Mouse (Mus musculus) layer of hippocampus, postnatal 14 days (tissue): Measurements from ENCODE around the gene Pde2a. TPM values are rescaled to one million over a fixed set of nuclear protein-coding genes. Genes with fewer than 3 reads are reported as not detected.

Source experiments
- DNase-seq, 2 experiments: peaks; one replicate each; pipeline ENCODE4 v3.0.0; 2021 to 2022; ENCODE audit warnings: low spot score in 2 of 2, mixed read lengths in 1 of 2
- long read RNA-seq, 2 experiments: library from polyadenylated mRNA; stranded (forward); transcript quantifications; one replicate each; pipeline ENCODE4 v2.0.0; 2021
- total RNA-seq, 2 experiments: library from RNA; stranded (reverse); gene quantifications; 2 replicates each; pipeline ENCODE4 v1.2.3; 2021

Gene Pde2a
- total RNA-seq, result 100 to 1,000 TPM; 239 to 248 TPM
- long read RNA-seq, experiment 1, full-length matches to known transcripts, result 77 of 117 reads
- long read RNA-seq, experiment 1, partial matches to known transcripts, result 22 of 117 reads
- long read RNA-seq, experiment 1, other reads (novel, unspliced or antisense), result 18 of 117 reads
- long read RNA-seq, experiment 2, full-length matches to known transcripts, result 65 of 137 reads
- long read RNA-seq, experiment 2, partial matches to known transcripts, result 56 of 137 reads
- long read RNA-seq, experiment 2, other reads (novel, unspliced or antisense), result 16 of 137 reads

DNA sequence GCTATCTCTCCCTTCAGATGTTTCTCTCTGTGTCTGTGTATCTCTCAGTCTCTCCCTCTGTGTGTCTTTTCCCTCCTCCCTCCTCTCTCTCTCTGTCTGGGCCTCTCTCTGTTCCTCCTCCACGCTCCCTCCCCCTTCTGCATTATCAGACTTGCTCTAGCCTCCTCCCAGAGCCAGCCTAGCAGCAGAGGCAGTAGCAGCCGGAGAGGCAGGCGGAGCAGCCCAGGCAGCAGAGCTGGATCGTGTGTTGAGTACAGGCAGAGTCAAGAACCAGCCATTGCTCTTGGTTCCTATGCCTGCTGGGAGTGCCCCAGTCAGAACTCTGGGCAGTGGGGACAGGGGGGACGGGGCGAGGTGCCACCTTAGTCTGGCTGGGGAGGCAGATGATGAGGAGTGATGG, at the start of gene Pde2a:
Pde2a (plus strand) TSS at position 163 of the 400 bp plus-strand sequence.
- DNase-seq, result peak; percentile 69 to 80

- DNase-seq, result no peak
These were observed 48.4 kb upstream of the Pde2a start for GRCm38 (mm10) chr7:101373082-101373481.

- DNase-seq, result peak in 1 of 2 experiments; percentile 77
These were observed 47.3 kb upstream of the Pde2a start for GRCm38 (mm10) chr7:101374155-101374554.

DNA sequence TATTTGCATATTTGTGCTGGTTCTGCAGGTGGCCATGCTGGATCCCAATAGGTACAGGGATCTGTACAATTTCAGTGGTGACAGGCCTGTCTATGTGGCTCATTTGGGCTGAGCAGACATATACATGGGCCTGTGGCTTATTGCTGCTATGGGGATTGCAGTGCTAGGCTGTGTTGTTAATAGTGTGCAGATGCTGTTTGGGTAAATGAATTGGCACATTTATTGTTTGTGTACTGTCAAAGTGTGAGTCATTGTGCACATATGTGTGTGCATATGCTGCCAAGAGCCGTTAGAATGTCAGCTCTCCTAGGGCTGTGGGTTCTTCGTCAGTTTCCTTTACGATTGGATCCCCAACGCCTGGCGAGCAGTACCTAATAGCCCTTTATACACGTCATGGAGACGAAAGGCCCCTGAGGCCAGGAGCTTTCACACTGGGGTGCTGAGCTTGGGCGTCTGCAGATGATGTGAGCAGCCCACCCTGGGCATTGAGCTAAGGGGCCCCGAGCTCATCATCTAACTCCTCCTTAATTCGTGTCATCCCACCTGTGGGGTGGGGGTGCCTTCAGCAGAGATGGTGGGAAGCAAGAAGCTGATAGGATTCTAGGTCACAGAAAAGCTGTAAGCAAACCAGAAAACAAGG, 44.7 kb upstream of the Pde2a start:
- DNase-seq, result peak in 1 of 2 experiments; percentile 53

- peak in 1 of 2 experiments; percentile 28 for DNase-seq
These were observed 43.7 kb upstream of the Pde2a start for GRCm38 (mm10) chr7:101377741-101378262.

DNA sequence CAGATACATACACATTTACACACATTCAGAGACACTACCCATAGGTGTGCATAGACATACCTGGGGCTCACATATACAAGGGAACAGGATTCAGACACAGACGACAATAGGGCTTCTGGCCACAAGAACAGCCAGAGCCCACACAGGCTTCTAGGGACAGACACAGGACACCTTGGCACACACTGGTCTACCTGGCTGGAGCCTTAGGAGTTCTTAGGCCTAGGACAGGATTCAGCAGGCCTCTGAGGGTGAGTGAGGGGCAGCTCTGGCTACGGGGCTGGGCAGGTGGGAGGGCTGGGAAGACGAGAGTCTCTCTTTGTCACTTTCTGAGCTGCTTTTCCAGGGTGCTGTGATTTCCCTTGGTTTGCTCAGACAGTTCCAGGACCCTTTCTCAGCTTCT, 43.2 kb upstream of the Pde2a start:
- DNase-seq, result no peak

DNA sequence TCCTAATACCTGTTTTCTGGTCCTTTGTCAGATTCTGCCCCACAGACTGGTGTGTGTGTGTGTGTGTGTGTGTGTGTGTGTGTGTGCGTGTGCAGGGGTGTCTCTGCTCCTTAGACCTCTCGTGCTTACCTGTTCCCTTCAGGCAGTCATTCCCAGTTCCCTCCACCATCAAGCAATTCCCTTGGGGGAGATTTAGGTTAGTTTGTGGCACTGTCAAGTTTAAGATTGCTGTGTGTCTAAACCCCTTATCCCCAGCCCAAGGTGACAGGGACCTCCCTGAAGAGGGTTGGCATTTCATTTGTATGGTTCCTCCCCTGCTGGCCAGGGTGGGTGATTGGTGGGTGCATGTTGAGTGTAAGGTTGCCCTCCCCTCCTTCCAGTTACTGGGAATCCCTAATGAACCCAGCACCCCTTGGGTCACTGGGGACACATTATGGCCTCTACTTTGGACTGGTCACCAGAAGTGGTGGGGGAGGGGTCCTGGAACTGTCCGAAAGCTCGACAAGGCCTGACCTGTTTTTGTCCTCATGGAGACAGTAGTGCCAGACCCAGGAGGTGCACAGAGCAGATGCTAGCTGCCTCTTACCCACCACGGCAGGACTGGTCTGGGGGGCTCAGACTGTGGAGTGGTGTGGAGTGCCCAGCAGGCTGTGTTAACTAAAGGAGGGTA, 42.6 kb upstream of the Pde2a start:
- DNase-seq, result no peak

DNA sequence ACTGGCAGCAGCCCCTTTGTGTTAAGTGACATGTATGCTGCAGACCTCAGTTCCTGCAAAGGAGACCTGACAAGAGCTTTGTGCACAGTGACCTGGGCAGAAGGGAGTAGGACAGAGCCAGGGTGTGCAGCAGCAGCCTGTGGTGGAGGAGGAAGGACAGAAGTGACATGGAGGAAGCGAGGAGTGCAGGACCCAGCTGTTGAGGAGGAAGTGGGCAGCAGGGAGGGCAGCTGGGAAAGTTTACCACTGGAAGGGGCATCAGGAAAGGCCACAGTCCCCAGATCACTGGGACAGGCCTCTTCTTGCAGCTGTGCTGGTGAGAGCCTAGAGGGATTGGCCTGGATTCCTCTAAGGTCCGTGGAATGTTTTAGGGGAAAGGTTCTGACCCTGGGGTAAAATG, 41.8 kb upstream of the Pde2a start:
- DNase-seq, result no peak

GRCm38 (mm10) chr7:101381512-101381911, 40.0 kb upstream of the Pde2a start:
- no peak for DNase-seq

- DNase-seq, result peak; percentile 19 to 34
These were observed 39.1 kb upstream of the Pde2a start for GRCm38 (mm10) chr7:101382378-101382777.

DNA sequence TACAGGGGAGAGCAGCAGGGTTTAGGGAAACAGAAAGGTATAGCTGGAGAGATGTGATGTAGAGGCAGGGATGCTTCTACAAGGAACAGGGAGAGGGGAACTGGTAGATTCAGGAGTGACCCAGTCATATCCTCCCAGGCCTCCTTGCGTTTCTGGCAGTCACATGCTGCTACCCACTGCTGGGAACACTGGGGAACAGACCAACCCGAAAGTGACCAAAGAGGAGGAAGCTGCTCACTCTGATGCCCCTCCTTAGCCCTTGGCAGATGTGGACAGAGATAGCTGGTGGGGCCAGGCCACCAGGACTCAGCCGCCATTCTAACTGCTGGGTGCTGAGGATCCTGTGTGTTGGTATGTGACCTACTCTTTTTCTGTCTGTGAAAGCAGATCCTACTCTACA, 37.7 kb upstream of the Pde2a start:
- no peak for DNase-seq

DNA sequence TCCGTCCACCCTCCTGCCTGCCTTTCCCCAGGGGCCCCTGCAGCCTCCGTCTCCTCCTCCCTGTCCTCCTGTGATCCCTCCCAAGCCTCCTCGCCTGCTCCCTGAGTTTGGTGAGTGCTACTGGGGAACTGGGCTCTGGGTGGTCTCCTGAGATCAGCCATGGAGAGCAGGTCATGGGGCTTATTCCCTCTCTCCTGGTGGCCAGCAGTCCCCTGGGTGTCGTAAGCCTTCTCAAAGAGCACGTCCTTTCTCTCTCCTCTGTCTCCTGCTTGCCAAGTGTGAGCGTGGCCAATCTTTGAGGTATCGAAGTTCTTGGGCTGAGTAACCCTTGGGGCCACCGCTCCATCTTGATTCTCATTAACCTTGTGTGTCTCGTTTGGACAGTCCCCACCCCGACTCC, 36.6 kb upstream of the Pde2a start:
- no peak for DNase-seq

DNA sequence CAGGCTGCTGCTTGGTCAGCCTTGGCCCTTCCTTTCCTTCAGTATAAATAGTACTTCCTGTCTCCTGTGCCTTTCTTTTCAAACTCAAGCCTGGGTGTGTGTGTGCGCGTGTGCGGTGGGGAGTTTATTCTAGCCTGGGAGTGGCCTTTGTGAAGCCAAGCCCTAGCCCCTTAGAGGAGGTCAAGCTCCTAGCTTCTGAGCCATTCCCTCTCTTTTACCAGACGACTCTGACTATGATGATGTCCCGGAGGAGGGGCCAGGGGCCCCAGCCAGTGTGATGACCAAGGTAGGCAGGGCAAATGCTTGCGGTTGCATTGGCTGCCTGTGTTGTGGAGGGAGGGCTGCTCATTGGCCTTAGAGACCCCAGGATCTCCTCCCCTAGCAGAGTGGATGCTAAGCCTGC, 36.2 kb upstream of the Pde2a start:
- DNase-seq, result no peak

- DNase-seq, result no peak
These were observed 35.5 kb upstream of the Pde2a start for GRCm38 (mm10) chr7:101385866-101386452.

GRCm38 (mm10) chr7:101389256-101389655, 32.2 kb upstream of the Pde2a start:
- no peak for DNase-seq

- no peak for DNase-seq
These were observed 29.5 kb upstream of the Pde2a start for GRCm38 (mm10) chr7:101391909-101392479.

DNA sequence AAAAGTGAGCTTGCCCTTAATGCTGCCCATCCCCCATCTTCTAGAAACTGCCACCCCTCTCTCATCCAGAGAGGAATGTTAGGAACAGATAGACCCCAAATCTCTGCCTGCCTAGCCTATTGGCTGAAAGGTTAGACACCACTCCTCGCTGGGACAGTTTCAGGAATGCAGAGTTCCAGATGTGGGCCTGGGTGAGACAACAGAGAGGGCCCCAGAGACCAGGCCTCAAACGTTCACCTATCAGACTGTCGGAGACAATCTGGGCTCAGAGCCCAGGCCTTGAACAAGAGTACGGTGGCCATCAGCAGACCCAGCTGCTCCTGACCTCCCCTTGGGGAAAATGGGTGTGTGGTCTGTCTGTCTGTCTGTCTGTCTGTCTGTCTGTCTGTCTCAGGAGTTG, 28.5 kb upstream of the Pde2a start:
- DNase-seq, result no peak

GRCm38 (mm10) chr7:101393694-101394504, 27.6 kb upstream of the Pde2a start:
- no peak for DNase-seq

- DNase-seq, result no peak
These were observed 26.9 kb upstream of the Pde2a start for GRCm38 (mm10) chr7:101394569-101394968.

- DNase-seq, result no peak
These were observed 26.0 kb upstream of the Pde2a start for GRCm38 (mm10) chr7:101395471-101395870.
